Mouse (Mus musculus): ENCODE data around the gene Srpk1.
A peak's percentile ranks its signal among the peaks of the same experiment; 100 is the strongest.

The Srpk1 gene

DNA sequence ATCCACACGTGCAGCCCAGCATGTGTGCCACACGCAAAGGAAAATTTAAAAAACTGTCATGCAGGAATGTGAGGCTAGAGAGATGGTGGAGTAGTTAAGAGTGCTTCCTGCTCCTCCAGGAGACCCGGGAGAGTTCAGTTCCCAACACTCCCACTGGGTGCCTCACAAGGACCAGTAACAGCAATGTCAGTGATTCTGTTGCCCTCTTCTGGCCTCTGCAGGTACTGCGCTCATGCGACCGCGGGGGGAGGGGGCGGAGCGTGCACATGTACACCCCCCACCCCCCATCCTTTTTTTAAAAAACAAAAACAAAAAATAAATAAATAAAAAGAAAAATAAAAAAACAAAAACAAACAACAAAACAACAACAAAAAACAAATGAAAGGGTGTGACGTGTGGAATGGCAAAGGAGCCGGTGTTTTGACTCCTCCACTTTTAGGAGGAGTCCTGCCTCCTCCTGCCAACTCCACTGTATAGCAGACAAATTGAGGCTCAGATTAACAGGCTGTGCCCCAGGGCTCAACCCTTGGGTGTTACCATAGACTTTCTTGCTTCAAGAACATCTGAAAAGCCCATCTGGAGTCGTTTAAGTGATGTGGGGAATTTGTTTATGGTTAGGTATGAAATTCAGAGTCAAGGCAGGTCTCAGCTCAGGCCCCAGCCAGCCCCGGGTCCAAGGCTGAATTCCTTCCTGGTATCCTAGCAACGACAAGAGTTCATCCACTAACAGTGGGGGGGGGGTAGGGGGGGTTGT is 69.3 kb downstream of the Srpk1 start:
- peak; percentile 80 for DNase-seq

DNA sequence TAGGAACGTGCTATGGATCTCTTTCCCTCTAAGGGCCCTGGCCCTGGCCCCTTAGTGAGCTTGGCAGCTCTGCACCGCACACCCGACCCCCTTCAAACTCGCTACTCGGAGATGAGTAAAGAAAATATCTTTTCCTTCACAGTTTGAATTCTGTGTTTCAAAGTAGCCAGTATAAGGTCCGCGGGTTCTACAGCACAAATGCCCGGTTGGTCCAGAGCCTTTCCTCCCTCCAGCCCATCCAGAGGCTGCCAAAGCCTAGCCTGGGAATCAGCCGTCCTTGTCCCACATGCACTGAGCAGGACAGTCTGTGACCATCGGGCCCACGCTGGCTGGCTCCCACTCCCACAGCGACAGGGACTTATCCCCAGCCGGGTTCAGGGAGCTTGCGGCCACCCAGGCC is 73.4 kb downstream of the Srpk1 start, which contains the start of gene Clpsl2:
Gene Clpsl2, plus strand, starts transcription at position 301 of the 400 bp plus-strand sequence.
- DNase-seq, result no peak

DNA sequence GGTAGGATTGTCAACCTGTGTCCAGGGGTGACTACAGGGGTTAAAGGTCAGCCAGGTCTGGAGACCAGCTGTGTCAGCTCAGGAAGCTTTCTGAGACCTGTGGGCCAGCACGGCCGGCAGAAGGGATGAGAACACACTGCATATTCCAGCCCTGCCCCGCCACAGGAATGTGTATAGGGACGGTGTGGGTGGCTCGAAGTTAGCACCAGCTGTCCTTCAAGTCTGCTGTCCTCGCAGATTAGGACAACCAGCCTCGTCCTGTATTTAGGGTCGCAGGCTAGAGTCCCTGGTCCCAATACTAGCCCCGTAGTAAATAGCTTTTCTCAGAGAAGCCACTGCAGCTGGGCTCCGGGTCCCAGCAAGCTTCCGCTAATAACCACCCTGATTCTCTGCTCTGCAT is 74.0 kb downstream of the Srpk1 start:
- no peak for DNase-seq

DNA sequence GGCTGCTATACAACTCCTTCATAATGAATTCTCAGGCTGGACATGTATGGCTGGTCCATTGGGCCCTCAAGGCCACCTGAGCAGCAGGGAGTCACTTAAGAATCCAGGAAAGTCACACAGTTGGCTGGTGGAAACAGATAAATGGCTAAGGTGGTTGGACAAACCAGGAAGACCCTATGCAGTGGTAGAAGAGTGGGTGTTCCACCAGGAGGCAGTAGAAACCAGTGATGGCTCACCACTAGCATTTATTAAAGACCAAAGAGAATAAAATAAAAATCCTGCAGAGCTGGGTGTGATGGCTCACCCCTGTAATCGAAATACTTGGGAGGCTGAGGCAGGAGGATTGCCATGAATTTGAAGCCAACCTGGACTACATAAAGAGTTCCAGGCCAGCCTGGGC is 75.6 kb downstream of the Srpk1 start:
- no peak for DNase-seq

DNA sequence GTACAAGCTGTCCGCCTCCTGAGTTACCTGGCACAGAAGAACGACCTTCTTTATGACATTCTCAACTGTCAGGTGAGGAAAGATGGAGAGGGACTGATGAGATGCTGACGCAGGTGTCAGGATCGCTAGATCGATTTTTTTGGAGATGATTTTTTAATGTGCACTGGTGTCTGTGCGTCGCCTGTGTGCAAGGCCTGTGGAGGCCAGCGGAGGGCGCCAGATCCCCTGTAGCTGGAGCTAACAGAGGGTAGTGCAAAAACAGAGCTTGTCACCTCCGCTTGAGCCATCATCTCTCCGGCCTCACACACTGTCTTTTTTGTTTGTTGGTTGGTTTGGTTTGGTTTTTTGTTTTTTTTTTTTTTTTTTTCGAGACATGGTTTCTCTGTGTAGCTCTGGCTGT is 84.6 kb downstream of the Srpk1 start:
- DNase-seq, result no peak

Measured in retina, postnatal 1 day (tissue).